Mouse (Mus musculus): ENCODE results near the gene Vmn1r17. TPM values are rescaled to one million over a fixed set of nuclear protein-coding genes. Genes with fewer than 3 reads are reported as not detected.

Vmn1r17 gene
- not detected for total RNA-seq (2023)

DNA sequence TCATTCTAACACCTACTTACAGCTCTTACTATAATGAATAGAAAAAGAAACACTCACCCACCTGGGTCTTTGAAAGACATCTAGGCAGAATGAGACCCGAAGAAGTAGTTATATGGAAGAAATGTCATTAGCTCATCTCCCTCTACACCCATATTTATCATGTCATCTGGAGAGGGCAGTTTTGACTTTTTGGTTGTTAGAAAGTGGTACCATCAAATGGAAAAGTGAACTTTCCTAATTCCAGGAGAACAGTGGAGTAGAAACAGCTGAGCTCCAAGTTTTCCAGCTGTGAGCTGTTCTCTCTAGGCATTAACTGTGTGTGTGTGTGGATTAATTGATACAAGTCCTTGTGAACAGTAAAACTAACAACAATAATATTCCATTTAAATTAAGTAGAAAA is at the start of gene Vmn1r17:
Vmn1r17 (minus strand) TSS at position 101 of the 400 bp plus-strand sequence.

DNA sequence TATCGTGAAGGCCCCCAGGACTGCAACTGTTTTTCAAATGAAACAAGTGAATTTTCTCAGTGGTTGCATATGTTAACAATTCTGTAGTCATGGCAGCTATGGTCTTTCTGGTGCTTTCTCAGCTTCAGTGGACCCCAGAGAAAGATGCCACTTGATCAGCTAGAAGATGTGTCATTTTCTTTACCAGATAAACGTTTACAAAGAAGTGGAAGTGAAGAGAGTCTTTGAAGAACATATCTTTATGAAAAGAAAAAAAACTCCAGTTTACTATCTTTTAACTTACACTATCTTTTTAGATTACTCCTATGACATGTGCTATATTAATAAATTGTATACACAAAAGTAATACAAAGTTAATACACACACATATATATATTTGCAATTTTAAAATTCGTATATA is 40.0 kb upstream of the Vmn1r17 start, which contains the start of gene Vmn1r19:
Vmn1r19 (plus strand) TSS at position 301 of the 400 bp plus-strand sequence.

DNA sequence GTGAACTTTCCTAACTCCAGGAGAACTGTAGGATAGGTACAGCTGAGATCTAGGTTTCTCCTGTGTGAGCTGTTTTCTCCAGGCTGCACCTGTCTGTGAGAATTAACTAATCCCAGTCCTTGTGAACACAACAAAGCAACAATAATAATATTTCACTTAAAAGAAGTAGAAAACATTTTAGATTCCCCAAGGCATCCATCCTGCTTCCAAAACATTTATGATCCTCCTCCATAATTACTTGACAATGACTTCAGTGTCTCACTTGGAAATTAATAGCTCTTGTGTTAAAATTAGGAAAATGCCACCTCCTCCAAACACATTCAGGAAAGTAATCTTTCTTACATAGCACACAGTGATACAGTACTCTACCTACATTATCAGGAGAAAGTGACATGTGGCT is 32.2 kb upstream of the Vmn1r17 start, which contains the start of gene Vmn1r18:
Vmn1r18 (minus strand) TSS at position 101 of the 400 bp plus-strand sequence.

DNA sequence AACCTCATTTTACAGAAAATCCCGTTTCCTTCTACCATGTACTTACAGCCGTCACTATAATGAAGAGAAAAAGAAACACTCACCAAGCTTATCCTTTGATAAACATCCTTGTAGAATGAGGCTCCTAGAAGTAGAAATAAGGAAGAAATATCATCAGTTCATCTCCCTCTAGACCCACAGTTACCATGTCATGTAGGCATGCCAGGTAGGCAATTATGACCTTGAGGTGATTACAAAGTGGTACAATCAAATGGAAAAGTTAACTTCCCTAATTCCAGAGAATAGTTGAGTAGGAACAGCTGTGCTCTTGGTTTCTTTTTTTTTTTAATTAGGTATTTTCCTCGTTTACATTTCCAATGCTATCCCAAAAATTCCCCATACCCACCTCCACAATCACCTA is 34.1 kb downstream of the Vmn1r17 start, which contains the start of gene Vmn1r16:
Vmn1r16 (minus strand) TSS at position 101 of the 400 bp plus-strand sequence.

Other genes starting within 250 kb of the Vmn1r17 start
- not detected for gene Vmn1r11, start 230.3 kb downstream of the Vmn1r17 start, total RNA-seq (2023)
- gene Vmn1r12, start 206.8 kb downstream of the Vmn1r17 start, total RNA-seq (2023) = under 1 TPM; 0.09 TPM
- gene Vmn1r13, start 160.4 kb downstream of the Vmn1r17 start, total RNA-seq (2023) = not detected
- not detected for gene Vmn1r14, start 132.0 kb downstream of the Vmn1r17 start, total RNA-seq (2023)
- not detected for gene Vmn1r15, start 105.8 kb downstream of the Vmn1r17 start, total RNA-seq (2023)
- gene Vmn1r16, start 34.2 kb downstream of the Vmn1r17 start, total RNA-seq (2023) = not detected
- gene Vmn1r18, start 32.1 kb upstream of the Vmn1r17 start, total RNA-seq (2023) = not detected
- not detected for gene Vmn1r19, start 40.1 kb upstream of the Vmn1r17 start, total RNA-seq (2023)
- gene Vmn1r20, start 65.2 kb upstream of the Vmn1r17 start, total RNA-seq (2023) = not detected
- gene Ppm1k, start 171.7 kb upstream of the Vmn1r17 start, total RNA-seq (2023) = 1 to 10 TPM; 6.6 to 7.2 TPM
- gene Herc6, start 217.3 kb upstream of the Vmn1r17 start, total RNA-seq (2023) = 10 to 100 TPM; 12.6 to 13.7 TPM